Mouse (Mus musculus) bone marrow macrophage, adult 2 months (primary cell): ENCODE results near the gene Nuak1.

ENCODE experiments used
- CTCF ChIP-seq: IDR thresholded peaks from 2 replicates; pipeline ENCODE4 v1.5.1; 2012; ENCODE audit warnings: low read depth, mild to moderate bottlenecking, low read length, moderate library complexity
- POLR2A ChIP-seq: IDR thresholded peaks from 2 replicates; pipeline ENCODE4 v1.6.1; 2012; ENCODE audit warnings: mild to moderate bottlenecking, low read depth, low read length, borderline replicate concordance

- TF ChIP-seq CTCF (no peak), POLR2A (no peak)
These were observed 27.1 kb downstream of the Nuak1 start for GRCm38 (mm10) chr10:84413310-84413709.
